Mouse (Mus musculus) brain, embryonic 14.5 days (tissue): ENCODE data around the gene Ap4b1. TPM values are rescaled to one million over a fixed set of nuclear protein-coding genes. Genes with fewer than 3 reads are reported as not detected.

Source experiments
- DNase-seq: peaks from one replicate; pipeline ENCODE4 v3.0.0-alpha.2; 2011; ENCODE audit warnings: low read depth
- CTCF ChIP-seq: fragments of 200-500 bp; IDR thresholded peaks from 2 replicates; pipeline ENCODE4 v1.5.1; 2012; ENCODE audit warnings: inconsistent platforms, mild to moderate bottlenecking, moderate library complexity, borderline replicate concordance; ENCODE audit not compliant: insufficient read depth, insufficient read length; ENCODE audit errors: extremely low read depth
- POLR2A ChIP-seq: fragments of 200-500 bp; IDR thresholded peaks from 2 replicates; pipeline ENCODE4 v1.6.1; 2012; ENCODE audit warnings: mild to moderate bottlenecking, inconsistent platforms, borderline replicate concordance; ENCODE audit not compliant: poor library complexity, insufficient read depth, insufficient read length, severe bottlenecking; ENCODE audit errors: extremely low read depth
- polyA plus RNA-seq: library from polyadenylated mRNA; depleted of rRNA; stranded (reverse); fragments of >200 nt; gene quantifications from 2 replicates; pipeline ENCODE4 v1.2.3, GENCODE M21; 2012

Gene Ap4b1
- polyA plus RNA-seq, 1 experiment: 20.8 TPM

- no peak for DNase-seq
- no peak for TF ChIP-seq POLR2A
- TF ChIP-seq CTCF: no peak
Observed at GRCm38 (mm10) chr3:103850644-103851363, 41.5 kb downstream of the Ap4b1 start.

- no peak for DNase-seq
Observed at GRCm38 (mm10) chr3:103851481-103851880, 42.2 kb downstream of the Ap4b1 start.

GRCm38 (mm10) chr3:103851882-103852281, 42.6 kb downstream of the Ap4b1 start:
- no peak for DNase-seq
- no peak for TF ChIP-seq CTCF
- TF ChIP-seq POLR2A: no peak

More at GRCm38 (mm10) chr3:103851481-103851880, 42.2 kb downstream of the Ap4b1 start:
- TF ChIP-seq CTCF (no peak), POLR2A (no peak)

- peak; percentile 47 for DNase-seq
Observed at GRCm38 (mm10) chr3:103852565-103853299, 43.4 kb downstream of the Ap4b1 start.

GRCm38 (mm10) chr3:103853804-103854203, 44.5 kb downstream of the Ap4b1 start:
- DNase-seq: peak; percentile 13

More at GRCm38 (mm10) chr3:103852565-103853299, 43.4 kb downstream of the Ap4b1 start:
- TF ChIP-seq POLR2A (no peak), CTCF (peak; percentile 24; the same call in 1 of the 2 replicates)

GRCm38 (mm10) chr3:103857036-103857805, 47.9 kb downstream of the Ap4b1 start:
- DNase-seq: peak; percentile 8
- no peak for TF ChIP-seq CTCF
- TF ChIP-seq POLR2A: no peak

More at GRCm38 (mm10) chr3:103853804-103854203, 44.5 kb downstream of the Ap4b1 start:
- TF ChIP-seq CTCF (no peak), POLR2A (no peak)

- TF ChIP-seq CTCF (no peak), POLR2A (no peak)
- no peak for DNase-seq
Observed at GRCm38 (mm10) chr3:103857977-103858563, 48.8 kb downstream of the Ap4b1 start.

GRCm38 (mm10) chr3:103858881-103859801, 49.8 kb downstream of the Ap4b1 start, which contains the start of gene Ptpn22:
Gene Ptpn22 (plus strand): TSS chr3:103859795.
- no peak for DNase-seq

GRCm38 (mm10) chr3:103859851-103860391, 50.6 kb downstream of the Ap4b1 start:
- peak; percentile 53 for DNase-seq

More at GRCm38 (mm10) chr3:103858881-103859801, 49.8 kb downstream of the Ap4b1 start, which contains the start of gene Ptpn22:
- TF ChIP-seq CTCF (no peak), POLR2A (no peak)

GRCm38 (mm10) chr3:103862721-103863220, 53.5 kb downstream of the Ap4b1 start:
- DNase-seq: no peak
- TF ChIP-seq POLR2A (no peak), CTCF (no peak)

More at GRCm38 (mm10) chr3:103859851-103860391, 50.6 kb downstream of the Ap4b1 start:
- TF ChIP-seq POLR2A (no peak), CTCF (no peak)

- no peak for DNase-seq
- TF ChIP-seq POLR2A: no peak
- TF ChIP-seq CTCF: no peak
Observed at GRCm38 (mm10) chr3:103864200-103864599, 54.9 kb downstream of the Ap4b1 start.
